Mouse (Mus musculus) C2C12 (cell line): ENCODE data around the gene Tbc1d2. TPM values are rescaled to one million over a fixed set of nuclear protein-coding genes. Genes with fewer than 3 reads are reported as not detected.
"Not testable (repeated sequence)": the region's sequence is repeated elsewhere in the genome, so short reads cannot be mapped to it uniquely, and the experiment has no call there.

ENCODE experiments used
- H3K27me3 ChIP-seq: one replicate; pipeline ENCODE4 v1.6.1; 2011; ENCODE audit not compliant: control insufficient read depth, insufficient read depth, insufficient read length
- H3K36me3 ChIP-seq: one replicate; pipeline ENCODE4 v1.6.1; 2011; ENCODE audit not compliant: control insufficient read depth, insufficient read depth
- H3K4me3 ChIP-seq: one replicate; pipeline ENCODE4 v1.5.1; 2011; ENCODE audit warnings: mild to moderate bottlenecking, control low read depth; ENCODE audit not compliant: poor library complexity, insufficient read depth, severe bottlenecking
- H3K79me2 ChIP-seq: one replicate; pipeline ENCODE4 v1.6.1; 2011; ENCODE audit not compliant: control insufficient read depth, insufficient read depth
- H3K79me3 ChIP-seq: one replicate; pipeline ENCODE4 v1.6.1; 2011; ENCODE audit warnings: low read depth, control low read depth
- H3ac ChIP-seq: one replicate; pipeline ENCODE3; 2011; ENCODE audit warnings: low read depth; ENCODE audit not compliant: control insufficient read depth, insufficient read length
- CEBPB ChIP-seq: IDR thresholded peaks from one replicate; pipeline ENCODE4 v1.6.1; 2011; ENCODE audit warnings: low read depth, mild to moderate bottlenecking, control low read depth, moderate library complexity
- CTCF ChIP-seq: IDR thresholded peaks from one replicate; pipeline ENCODE4 v1.5.1; 2011; ENCODE audit not compliant: control insufficient read depth, insufficient read depth, insufficient read length
- FOSL1 ChIP-seq: IDR thresholded peaks from one replicate; pipeline ENCODE4 v1.8.0; 2011; ENCODE audit warnings: mild to moderate bottlenecking, low read length; ENCODE audit not compliant: poor library complexity, insufficient read depth, severe bottlenecking
- MAX ChIP-seq: IDR thresholded peaks from one replicate; pipeline ENCODE4 v1.6.1; 2011; ENCODE audit warnings: mild to moderate bottlenecking, control low read depth
- MYOD1 ChIP-seq: IDR thresholded peaks from one replicate; pipeline ENCODE4 v1.6.1; 2011; ENCODE audit warnings: low read depth; ENCODE audit not compliant: control insufficient read depth, insufficient read length
- MYOG ChIP-seq: IDR thresholded peaks from one replicate; pipeline ENCODE4 v1.6.1; 2011; ENCODE audit not compliant: control insufficient read depth, insufficient read length; ENCODE audit errors: extremely low read depth
- USF1 ChIP-seq: IDR thresholded peaks from one replicate; pipeline ENCODE4 v1.6.1; 2011; ENCODE audit warnings: low read depth, mild to moderate bottlenecking, control low read depth, moderate library complexity
- polyA plus RNA-seq: library from polyadenylated mRNA; unstranded; fragments of >200 nt; fragmentation: generic; extraction: Trizol; gene quantifications from one replicate; pipeline ENCODE4 v1.2.1, GENCODE M21; 2012; ENCODE audit warnings: missing spikeins

Tbc1d2 gene
- polyA plus RNA-seq, 1 experiment, result 0.77 TPM

GRCm38 (mm10) chr4:46641283-46641682 is 8.7 kb downstream of the Tbc1d2 start:
- H3K79me2 ChIP-seq, result no peaks in the 10 kb centered on the region
- H3K79me3 ChIP-seq, result no peaks in the 10 kb centered on the region
- H3K36me3 ChIP-seq, result no peaks in the 10 kb centered on the region
- H3K4me3 ChIP-seq, result no peak overlapping the region
- no peak overlapping the region for H3ac ChIP-seq
- no peaks in the 10 kb centered on the region for H3K27me3 ChIP-seq
- TF ChIP-seq MYOD1 (no peak), CTCF (no peak)

GRCm38 (mm10) chr4:46639866-46640265 is 10.1 kb downstream of the Tbc1d2 start:
- no peak for TF ChIP-seq MYOG
- no peak for TF ChIP-seq CTCF
- TF ChIP-seq FOSL1, result no peak
- no peak for TF ChIP-seq MYOD1
- TF ChIP-seq MAX, result no peak
- TF ChIP-seq USF1, result no peak
- no peak for TF ChIP-seq CEBPB

GRCm38 (mm10) chr4:46637250-46637649 is 12.8 kb downstream of the Tbc1d2 start:
- not testable (repeated sequence) for H3K79me2 ChIP-seq, H3K36me3 ChIP-seq, H3K27me3 ChIP-seq, H3K4me3 ChIP-seq, H3K79me3 ChIP-seq, H3ac ChIP-seq

More at GRCm38 (mm10) chr4:46639866-46640265, 10.1 kb downstream of the Tbc1d2 start:
- Histone ChIP-seq H3ac (no peak overlapping the region), H3K36me3 (no peaks in the 10 kb centered on the region), H3K27me3 (no peaks in the 10 kb centered on the region), H3K79me2 (no peaks in the 10 kb centered on the region), H3K4me3 (no peak overlapping the region), H3K79me3 (no peaks in the 10 kb centered on the region)

- Histone ChIP-seq H3K79me3 (no peaks in the 10 kb centered on the region), H3ac (no peak overlapping the region), H3K4me3 (no peak overlapping the region), H3K79me2 (no peaks in the 10 kb centered on the region), H3K36me3 (no peaks in the 10 kb centered on the region), H3K27me3 (no peaks in the 10 kb centered on the region)
- TF ChIP-seq FOSL1 (no peak), USF1 (no peak), MYOD1 (no peak), MYOG (no peak), CTCF (no peak), CEBPB (no peak), MAX (no peak)
Observed at GRCm38 (mm10) chr4:46635702-46636430, 14.1 kb downstream of the Tbc1d2 start.

- Histone ChIP-seq H3K36me3 (no peaks in the 10 kb centered on the region), H3ac (no peak overlapping the region), H3K4me3 (no peak overlapping the region), H3K79me2 (no peaks in the 10 kb centered on the region), H3K79me3 (no peaks in the 10 kb centered on the region), H3K27me3 (no peaks in the 10 kb centered on the region)
- TF ChIP-seq FOSL1, result no peak
- no peak for TF ChIP-seq MYOD1
- TF ChIP-seq CEBPB, result no peak
- TF ChIP-seq USF1, result no peak
- no peak for TF ChIP-seq CTCF
- no peak for TF ChIP-seq MAX
- TF ChIP-seq MYOG, result no peak
Observed at GRCm38 (mm10) chr4:46634881-46635280, 15.1 kb downstream of the Tbc1d2 start.

- not testable (repeated sequence) for H3K79me2 ChIP-seq, H3K27me3 ChIP-seq, H3K79me3 ChIP-seq, H3K36me3 ChIP-seq, H3ac ChIP-seq, H3K4me3 ChIP-seq
Observed at GRCm38 (mm10) chr4:46633565-46633964, 16.4 kb downstream of the Tbc1d2 start.
